Mouse (Mus musculus) heart, adult 2 months (tissue): ENCODE measurements around the gene Atp5h. TPM values are rescaled to one million over a fixed set of nuclear protein-coding genes. Genes with fewer than 3 reads are reported as not detected.

Experiments
- DNase-seq, 2 experiments: peaks; one replicate each; pipeline ENCODE4 v3.0.0; 2021
- H3K27ac ChIP-seq: fragments of 200-600 bp; 2 replicates; pipeline ENCODE4 v1.8.1; 2022
- H3K27me3 ChIP-seq: fragments of 200-500 bp; 2 replicates; pipeline ENCODE4 v1.6.1; 2012; ENCODE audit warnings: mild to moderate bottlenecking, low read length, inconsistent platforms, mixed read lengths; ENCODE audit not compliant: control insufficient read depth, insufficient read depth
- H3K36me3 ChIP-seq: fragments of 200-500 bp; 2 replicates; pipeline ENCODE4 v1.6.1; 2012; ENCODE audit warnings: low read length, inconsistent platforms; ENCODE audit not compliant: control insufficient read depth, insufficient read depth
- H3K4me1 ChIP-seq: fragments of 200-500 bp; 2 replicates; pipeline ENCODE4 v1.6.1; 2011; ENCODE audit warnings: low read length; ENCODE audit not compliant: control insufficient read depth, insufficient read depth
- H3K4me3 ChIP-seq: fragments of 200-600 bp; 2 replicates; pipeline ENCODE4 v1.8.1; 2022
- H3K79me2 ChIP-seq: fragments of 200-500 bp; replicated peaks from 2 replicates; pipeline ENCODE4 v1.6.1; 2012; ENCODE audit warnings: mild to moderate bottlenecking, inconsistent platforms, low read length, moderate library complexity, mixed read lengths; ENCODE audit not compliant: control insufficient read depth, insufficient read depth
- H3K9ac ChIP-seq: fragments of 200-500 bp; 2 replicates; pipeline ENCODE4 v1.6.1; 2012; ENCODE audit warnings: low read depth, mild to moderate bottlenecking, control low read depth, inconsistent platforms, low read length, mixed read lengths
- CTCF ChIP-seq: fragments of 200-600 bp; IDR thresholded peaks from 2 replicates; pipeline ENCODE4 v1.8.1; 2022; ENCODE audit warnings: antibody characterized with exemption, mild to moderate bottlenecking, moderate library complexity
- EP300 ChIP-seq: fragments of 200-500 bp; IDR thresholded peaks from 2 replicates; pipeline ENCODE4 v1.6.1; 2011; ENCODE audit warnings: low read depth, low read length, control low read depth; ENCODE audit not compliant: insufficient read depth
- POLR2A ChIP-seq: fragments of 200-500 bp; IDR thresholded peaks from 2 replicates; pipeline ENCODE4 v1.6.1; 2011; ENCODE audit warnings: mild to moderate bottlenecking, low read depth, low read length, control low read depth; ENCODE audit not compliant: insufficient read depth
- WGBS: fragments of 180-500 bp; shearing (Covaris S2); methylation state at CpG from one replicate; pipeline ENCODE4 v1.1.7; 2018; 5-methylcytosine and 5-hydroxymethylcytosine counted together
- intact Hi-C: fragments of 180-260 bp; cut with DNase I; formaldehyde crosslinking; loops from one replicate; pipeline ENCODE4 v1.15.1; 2025
- microRNA-seq, 2 experiments: library from miRNA; unstranded; fragments of <30 nt; microRNA quantifications; one replicate each; pipeline ENCODE4 v1.2.0; 2021
- polyA plus RNA-seq: library from polyadenylated mRNA; depleted of rRNA; stranded (reverse); fragments of >200 nt; gene quantifications from 2 replicates; pipeline ENCODE4 v1.2.3, GENCODE M21; 2012; rRNA removed
- total RNA-seq, 2 experiments: library from RNA; stranded (reverse); gene quantifications; 2 replicates each; pipeline ENCODE4 v1.2.3; 2021

Atp5h gene
- total and polyA plus RNA-seq, 3 experiments = 830 to 2,328 (median 1,964) TPM

GRCm38 (mm10) chr11:115372015-115372414, 47.7 kb downstream of the Atp5h start:
- Histone ChIP-seq H3K9ac (no peak overlapping the region), H3K4me1 (peaks cover 4% of the 10 kb centered on the region), H3K27me3 (0 out of 2 replicates have a peak, but pooled peaks cover 2% of the 10 kb centered on the region), H3K36me3 (no peaks in the 10 kb centered on the region), H3K27ac (no peak overlapping the region), H3K79me2 (no peaks in the 10 kb centered on the region), H3K4me3 (no peak overlapping the region)
- WGBS = 71% methylated on average over 1 of the region's 1 CpGs
- intact Hi-C loops = no loop called here
- DNase-seq = no peak
- TF ChIP-seq CTCF (no peak), EP300 (no peak), POLR2A (no peak)

GRCm38 (mm10) chr11:115371354-115371753, 48.4 kb downstream of the Atp5h start:
- Histone ChIP-seq H3K9ac (no peak overlapping the region), H3K4me1 (peaks cover 4% of the 10 kb centered on the region), H3K79me2 (no peaks in the 10 kb centered on the region), H3K27ac (no peak overlapping the region), H3K4me3 (no peak overlapping the region), H3K36me3 (no peaks in the 10 kb centered on the region), H3K27me3 (0 out of 2 replicates have a peak, but pooled peaks cover 3% of the 10 kb centered on the region)
- WGBS = 62% methylated on average over 8 of the region's 8 CpGs
- no peak for DNase-seq
- TF ChIP-seq EP300 (no peak), POLR2A (no peak), CTCF (no peak)
- intact Hi-C loops = no loop called here

GRCm38 (mm10) chr11:115370368-115370767, 49.4 kb downstream of the Atp5h start:
- intact Hi-C loops = no loop called here
- peaks cover 4% of the 10 kb centered on the region for H3K4me1 ChIP-seq
- H3K27me3 ChIP-seq = 0 out of 2 replicates have a peak, but pooled peaks cover 3% of the 10 kb centered on the region

GRCm38 (mm10) chr11:115367395-115367944, 52.3 kb downstream of the Atp5h start, which contains the start of gene Hid1:
TSS of gene Hid1 (minus strand) at chr11:115367756.
- H3K4me3 ChIP-seq = peak within 1 kb of the TSS; percentile 70
- intact Hi-C loops = no loop called here
- 0 out of 2 replicates have a peak, but pooled peaks cover 3% of the 10 kb centered on the region for H3K27me3 ChIP-seq
- H3K4me1 ChIP-seq = no peaks in the 10 kb centered on the region; the same call in 1 of the 2 replicates
- WGBS = under 1% methylated on average over 39 of the region's 39 CpGs
- no peaks in the 10 kb centered on the region for H3K79me2 ChIP-seq
- peak; percentile 86 to 90 for DNase-seq
- no peaks in the 10 kb centered on the region for H3K36me3 ChIP-seq
- TF ChIP-seq POLR2A (0 out of 2 replicates have a peak, but pooled peaks have one; percentile 33), CTCF (no peak)
- peak within 1 kb of the TSS; percentile 57 for H3K27ac ChIP-seq
- H3K9ac ChIP-seq = peak within 1 kb of the TSS; percentile 75

More at GRCm38 (mm10) chr11:115370368-115370767, 49.4 kb downstream of the Atp5h start:
- WGBS = 71% methylated on average over 7 of the region's 7 CpGs
- Histone ChIP-seq H3K79me2 (no peaks in the 10 kb centered on the region), H3K9ac (no peak overlapping the region), H3K4me3 (no peak overlapping the region), H3K36me3 (no peaks in the 10 kb centered on the region), H3K27ac (no peak overlapping the region)
- no peak for DNase-seq
- TF ChIP-seq POLR2A = no peak
- no peak for TF ChIP-seq CTCF
- no peak for TF ChIP-seq EP300

DNA sequence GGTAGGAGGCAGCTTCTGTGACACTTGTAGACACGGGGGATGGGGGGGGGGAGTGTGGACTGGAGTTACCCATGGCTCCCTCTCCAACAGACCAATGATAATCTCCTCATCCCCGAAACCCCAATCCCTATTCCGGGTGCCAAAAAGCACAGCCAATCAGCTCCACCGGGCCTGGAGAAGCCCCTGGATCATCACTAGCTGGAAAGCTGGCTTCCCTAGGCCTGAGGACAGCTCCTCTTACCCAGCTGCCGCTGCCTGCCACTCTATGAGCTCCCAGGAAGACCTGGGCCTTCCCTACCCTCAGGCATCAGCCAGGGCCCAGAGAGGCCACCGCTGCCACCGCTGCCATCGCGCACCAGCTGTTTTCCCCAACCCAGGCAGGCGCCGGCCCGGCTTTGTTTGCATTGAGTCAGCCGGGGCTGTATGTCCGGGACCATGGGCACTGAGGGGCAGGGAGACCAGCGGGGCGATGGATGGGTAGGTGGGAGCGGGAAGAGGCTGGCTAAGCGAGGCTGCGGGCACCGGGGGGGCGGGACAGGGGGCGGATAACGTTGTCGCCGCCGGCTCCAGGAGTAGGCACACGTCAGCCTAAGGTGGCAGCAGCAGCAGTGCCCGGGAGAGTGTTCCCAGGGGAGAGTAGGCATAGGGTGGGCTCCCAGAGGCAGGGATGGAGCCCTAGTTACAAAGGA, 52.9 kb downstream of the Atp5h start:
- H3K27me3 ChIP-seq = 0 out of 2 replicates have a peak, but pooled peaks cover 3% of the 10 kb centered on the region
- no peaks in the 10 kb centered on the region for H3K79me2 ChIP-seq
- H3K4me1 ChIP-seq = no peaks in the 10 kb centered on the region; the same call in 1 of the 2 replicates
- intact Hi-C loops = no loop called here
- no peaks in the 10 kb centered on the region for H3K36me3 ChIP-seq
- peak overlapping the region; percentile 75 for H3K9ac ChIP-seq
- no peak for DNase-seq
- WGBS = 8% methylated on average over 28 of the region's 28 CpGs
- TF ChIP-seq CTCF (no peak), POLR2A (no peak), EP300 (no peak)
- H3K4me3 ChIP-seq = peak overlapping the region; percentile 70
- H3K27ac ChIP-seq = peak overlapping the region; percentile 57

- Histone ChIP-seq H3K79me2 (no peaks in the 10 kb centered on the region), H3K4me1 (no peaks in the 10 kb centered on the region; the same call in 1 of the 2 replicates), H3K27me3 (0 out of 2 replicates have a peak, but pooled peaks cover 3% of the 10 kb centered on the region), H3K36me3 (no peaks in the 10 kb centered on the region), H3K9ac (no peak overlapping the region), H3K27ac (peak overlapping the region; percentile 20; the same call in 1 of the 2 replicates), H3K4me3 (no peak overlapping the region)
- intact Hi-C loops = no loop called here
- 53% methylated on average over 7 of the region's 7 CpGs for WGBS
- DNase-seq = peak in 1 of 2 experiments; percentile 23
- TF ChIP-seq EP300 (no peak), CTCF (no peak), POLR2A (no peak)
Measured at GRCm38 (mm10) chr11:115366039-115366705, 53.6 kb downstream of the Atp5h start.

Small RNA genes within 50 kb of the gene (microRNA-seq; reads per million reads assigned to microRNA genes)
- gene Mir3968 = 0 to 0.39 reads per million in 2 experiments

Other genes with a start within 250 kb of the Atp5h start
- gene Tmem104, start 232.5 kb downstream of the Atp5h start, total RNA-seq = 10 to 100 TPM in 1 of 2 experiments, 1 to 10 TPM in 1; 8.8 to 11.6 TPM
- 8.6 and 9.9 TPM in 2 replicates for gene Tmem104, start 232.5 kb downstream of the Atp5h start, polyA plus RNA-seq
- gene Nat9, start 232.1 kb downstream of the Atp5h start, total RNA-seq = 10 to 100 TPM; 18.5 to 23.6 TPM
- gene Nat9, start 232.1 kb downstream of the Atp5h start, polyA plus RNA-seq = 20.2 and 31.5 TPM in 2 replicates
- under 1 TPM; 0.25 to 0.26 TPM for gene Grin2c, start 152.7 kb downstream of the Atp5h start, total RNA-seq
- 1.6 and 2.0 TPM in 2 replicates for gene Grin2c, start 152.7 kb downstream of the Atp5h start, polyA plus RNA-seq
- 1 to 10 TPM; 7.1 to 8.8 TPM for gene Fdxr, start 142.9 kb downstream of the Atp5h start, total RNA-seq
- 8.4 and 8.7 TPM in 2 replicates for gene Fdxr, start 142.9 kb downstream of the Atp5h start, polyA plus RNA-seq
- gene Fads6, start 122.3 kb downstream of the Atp5h start, total RNA-seq = 1 to 10 TPM; 1.6 to 1.8 TPM
- gene Fads6, start 122.3 kb downstream of the Atp5h start, polyA plus RNA-seq = 1.9 and 2.0 TPM in 2 replicates
- not detected for gene Otop2, start 112.8 kb downstream of the Atp5h start, total RNA-seq
- gene Otop2, start 112.8 kb downstream of the Atp5h start, polyA plus RNA-seq = not detected in 2 replicates
- under 1 TPM in 1 of 2 experiments, not detected in 1; 0.07 TPM for gene Ush1g, start 97.9 kb downstream of the Atp5h start, total RNA-seq
- 0.10 and 0.18 TPM in 2 replicates for gene Ush1g, start 97.9 kb downstream of the Atp5h start, polyA plus RNA-seq
- not detected for gene Otop3, start 85.2 kb downstream of the Atp5h start, total RNA-seq
- not detected in 2 replicates for gene Otop3, start 85.2 kb downstream of the Atp5h start, polyA plus RNA-seq
- gene Hid1, start 52.2 kb downstream of the Atp5h start, total RNA-seq = 1 to 10 TPM; 3.0 to 5.1 TPM
- 6.1 and 7.3 TPM in 2 replicates for gene Hid1, start 52.2 kb downstream of the Atp5h start, polyA plus RNA-seq
- 1 to 10 TPM; 4.5 TPM for gene Cdr2l, start 38.0 kb downstream of the Atp5h start, total RNA-seq
- gene Cdr2l, start 38.0 kb downstream of the Atp5h start, polyA plus RNA-seq = 6.2 and 6.7 TPM in 2 replicates
- 100 to 1,000 TPM; 144 to 159 TPM for gene Mrpl58, start 16.2 kb downstream of the Atp5h start, total RNA-seq
- gene Mrpl58, start 16.2 kb downstream of the Atp5h start, polyA plus RNA-seq = 82.7 and 104 TPM in 2 replicates
- 10 to 100 TPM; 26.6 to 30.0 TPM for gene Kctd2, start 166 bp upstream of the Atp5h start, total RNA-seq
- gene Kctd2, start 166 bp upstream of the Atp5h start, polyA plus RNA-seq = 22.9 and 31.9 TPM in 2 replicates
- gene Trim80, start 20.6 kb upstream of the Atp5h start, total RNA-seq = under 1 TPM in 1 of 2 experiments, not detected in 1; 0.13 TPM
- gene Trim80, start 20.6 kb upstream of the Atp5h start, polyA plus RNA-seq = 0.33 TPM in 1 of 2 replicates, not detected in the other
- gene Slc16a5, start 42.5 kb upstream of the Atp5h start, total RNA-seq = not detected
- 0.06 and 0.18 TPM in 2 replicates for gene Slc16a5, start 42.5 kb upstream of the Atp5h start, polyA plus RNA-seq
- 1 to 10 TPM; 1.9 to 2.7 TPM for gene Armc7, start 55.7 kb upstream of the Atp5h start, total RNA-seq
- 2.3 and 3.3 TPM in 2 replicates for gene Armc7, start 55.7 kb upstream of the Atp5h start, polyA plus RNA-seq
- 10 to 100 TPM; 10.9 to 12.9 TPM for gene Nt5c, start 71.9 kb upstream of the Atp5h start, total RNA-seq
- 11.7 and 12.4 TPM in 2 replicates for gene Nt5c, start 71.9 kb upstream of the Atp5h start, polyA plus RNA-seq
- 100 to 1,000 TPM; 110 TPM for gene Jpt1, start 94.4 kb upstream of the Atp5h start, total RNA-seq
- 116 and 124 TPM in 2 replicates for gene Jpt1, start 94.4 kb upstream of the Atp5h start, polyA plus RNA-seq
- gene Sumo2, start 116.3 kb upstream of the Atp5h start, total RNA-seq = 100 to 1,000 TPM; 168 to 177 TPM
- 64.7 and 126 TPM in 2 replicates for gene Sumo2, start 116.3 kb upstream of the Atp5h start, polyA plus RNA-seq
- 10 to 100 TPM; 19.8 to 20.2 TPM for gene Nup85, start 144.5 kb upstream of the Atp5h start, total RNA-seq
- 28.0 and 44.1 TPM in 2 replicates for gene Nup85, start 144.5 kb upstream of the Atp5h start, polyA plus RNA-seq
- 10 to 100 TPM; 74.6 to 80.1 TPM for gene Mrps7, start 184.0 kb upstream of the Atp5h start, total RNA-seq
- 33.9 and 40.2 TPM in 2 replicates for gene Mrps7, start 184.0 kb upstream of the Atp5h start, polyA plus RNA-seq
- 10 to 100 TPM; 16.5 to 20.3 TPM for gene Gga3, start 184.1 kb upstream of the Atp5h start, total RNA-seq
- 15.4 and 17.1 TPM in 2 replicates for gene Gga3, start 184.1 kb upstream of the Atp5h start, polyA plus RNA-seq
- 10 to 100 TPM; 51.3 to 54.7 TPM for gene Mif4gd, start 193.0 kb upstream of the Atp5h start, total RNA-seq
- gene Mif4gd, start 193.0 kb upstream of the Atp5h start, polyA plus RNA-seq = 94.0 and 123 TPM in 2 replicates
- 10 to 100 TPM; 32.9 to 40.7 TPM for gene Slc25a19, start 208.3 kb upstream of the Atp5h start, total RNA-seq
- 97.1 and 106 TPM in 2 replicates for gene Slc25a19, start 208.3 kb upstream of the Atp5h start, polyA plus RNA-seq